Comparison of ENCODE assay signal across 22 mouse cellular contexts in genomic region chr10:9252120-9252940, GRCm38 (mm10).
DNase-seq lines count a peak whose midpoint lies in the region; ATAC-seq and TF ChIP-seq lines count a peak whose summit lies in the region.
"Had no signal": no experiment of that assay in that cellular context is flagged by ENCODE, and none has a peak within 500 bp of the region (broad histone marks: within the 10 kb centered on the region; RNA-seq: fewer than 3 reads in every experiment).

No protein-coding gene starts in this region.

- peak; percentile 62 for DNase-seq in forebrain, embryonic 14.5 days (ENCODE audit: low spot score)
- DNase-seq in forebrain, embryonic 10.5 days (ENCODE audit: extremely low spot score, low spot score): no peak
- DNase-seq in ES-CJ7 (ENCODE audit: low read depth, low spot score): peak; percentile 40
- peak; percentile 59 for DNase-seq in brain, embryonic 14.5 days (ENCODE audit: low read depth)
- DNase-seq in retina, postnatal 1 day: no peak
- DNase-seq in adipocyte (ENCODE audit: low spot score): no peak
- DNase-seq: adrenal gland, postnatal 10 days; cerebellum, adult 11 months; cerebellum, postnatal 10 days; gastrocnemius, adult 2 months; kidney, adult 9 months; kidney, postnatal 25 days; left cerebral cortex, postnatal 4 days; liver; thymus, postnatal 14 days had no signal

- no peak overlapping the region for H3K9ac ChIP-seq in forebrain, embryonic 14.5 days (ENCODE audit: low read length)
- no peak overlapping the region for H3K9ac ChIP-seq in midbrain, embryonic 13.5 days (replicated peaks)
- H3K9ac ChIP-seq in intestine, embryonic 16.5 days (ENCODE audit: low read depth, low read length): no peak overlapping the region
- H3K9ac ChIP-seq: embryonic facial prominence, embryonic 15.5 days; heart, embryonic 13.5 days had no signal

- no peak overlapping the region for H3K4me2 ChIP-seq in forebrain, embryonic 14.5 days (ENCODE audit: low read length)
- H3K4me2 ChIP-seq in midbrain, embryonic 13.5 days (replicated peaks): no peak overlapping the region
- no peak overlapping the region for H3K4me2 ChIP-seq in intestine, embryonic 16.5 days (ENCODE audit: low read depth, low read length)
- H3K4me2 ChIP-seq: embryonic facial prominence, embryonic 15.5 days; heart, embryonic 13.5 days had no signal

- H3K36me3 ChIP-seq in forebrain, embryonic 14.5 days (ENCODE audit: control insufficient read depth, insufficient read depth, low read length): no peaks in the 10 kb centered on the region
- H3K36me3 ChIP-seq in forebrain, embryonic 10.5 days (replicated peaks): no peaks in the 10 kb centered on the region
- H3K36me3 ChIP-seq in midbrain, embryonic 13.5 days: no peaks in the 10 kb centered on the region
- no peaks in the 10 kb centered on the region for H3K36me3 ChIP-seq in intestine, embryonic 16.5 days (ENCODE audit: control insufficient read depth, insufficient read depth, low read length)
- H3K36me3 ChIP-seq: embryonic facial prominence, embryonic 15.5 days; heart, embryonic 13.5 days had no signal

- H3K9me3 ChIP-seq in forebrain, embryonic 14.5 days (replicated peaks; ENCODE audit: control insufficient read depth, low read length): no peaks in the 10 kb centered on the region
- H3K9me3 ChIP-seq in forebrain, embryonic 10.5 days: no peaks in the 10 kb centered on the region
- no peaks in the 10 kb centered on the region for H3K9me3 ChIP-seq in midbrain, embryonic 13.5 days
- H3K9me3 ChIP-seq in intestine, embryonic 16.5 days (ENCODE audit: control insufficient read depth, low read length): no peaks in the 10 kb centered on the region
- H3K9me3 ChIP-seq: embryonic facial prominence, embryonic 15.5 days; heart, embryonic 13.5 days had no signal

- TF ChIP-seq CTCF in brain, embryonic 14.5 days (IDR thresholded peaks at IDR 0.05; ENCODE audit: borderline replicate concordance, extremely low read depth, insufficient read depth, insufficient read length): no peak

- peak; percentile 37 for ATAC-seq in forebrain, embryonic 14.5 days
- ATAC-seq in midbrain, embryonic 13.5 days: no peak
- no peak for ATAC-seq in intestine, embryonic 16.5 days
- ATAC-seq: lung, postnatal 0 days had no signal

- no peak overlapping the region for H3K4me3 ChIP-seq in forebrain, embryonic 14.5 days (ENCODE audit: low read depth, low read length)
- no peak overlapping the region for H3K4me3 ChIP-seq in forebrain, embryonic 10.5 days
- H3K4me3 ChIP-seq in midbrain, embryonic 13.5 days (replicated peaks): no peak overlapping the region
- no peak overlapping the region for H3K4me3 ChIP-seq in intestine, embryonic 16.5 days (ENCODE audit: low read length)
- H3K4me3 ChIP-seq: embryonic facial prominence, embryonic 15.5 days; gastrocnemius, adult 2 months; heart, embryonic 13.5 days; left cerebral cortex, adult 2 months had no signal

- H3K27me3 ChIP-seq in forebrain, embryonic 14.5 days (replicated peaks; ENCODE audit: control insufficient read depth, insufficient read depth, low read length): no peaks in the 10 kb centered on the region
- no peaks in the 10 kb centered on the region for H3K27me3 ChIP-seq in forebrain, embryonic 10.5 days (ENCODE audit: poor library complexity, severe bottlenecking)
- no peaks in the 10 kb centered on the region for H3K27me3 ChIP-seq in midbrain, embryonic 13.5 days
- H3K27me3 ChIP-seq in intestine, embryonic 16.5 days (replicated peaks; ENCODE audit: control insufficient read depth, insufficient read depth, low read length): no peaks in the 10 kb centered on the region
- H3K27me3 ChIP-seq: CH12.LX; embryonic facial prominence, embryonic 15.5 days; heart, embryonic 13.5 days had no signal

- WGBS in forebrain, embryonic 14.5 days: 34% methylated on average over 7 of the region's 7 CpGs
- WGBS in forebrain, embryonic 10.5 days: 53% methylated on average over 7 of the region's 7 CpGs
- WGBS in midbrain, embryonic 13.5 days: 32% methylated on average over 7 of the region's 7 CpGs
- 46% methylated on average over 7 of the region's 7 CpGs for WGBS in intestine, embryonic 16.5 days

- no peak for TF ChIP-seq POLR2A in brain, embryonic 14.5 days (IDR thresholded peaks at IDR 0.05; ENCODE audit: borderline replicate concordance, extremely low read depth, insufficient read depth, insufficient read length, poor library complexity, severe bottlenecking)

- peaks cover 7% of the 10 kb centered on the region for H3K4me1 ChIP-seq in forebrain, embryonic 14.5 days (ENCODE audit: control insufficient read depth, insufficient read depth, low read length)
- H3K4me1 ChIP-seq in forebrain, embryonic 10.5 days: peaks cover 19% of the 10 kb centered on the region
- peaks cover 14% of the 10 kb centered on the region for H3K4me1 ChIP-seq in midbrain, embryonic 13.5 days (replicated peaks)
- no peaks in the 10 kb centered on the region for H3K4me1 ChIP-seq in intestine, embryonic 16.5 days (ENCODE audit: control insufficient read depth, insufficient read depth, low read length)
- H3K4me1 ChIP-seq: embryonic facial prominence, embryonic 15.5 days; heart, embryonic 13.5 days had no signal

- H3K27ac ChIP-seq in forebrain, embryonic 14.5 days (ENCODE audit: low read depth, low read length): no peak overlapping the region
- no peak overlapping the region for H3K27ac ChIP-seq in forebrain, embryonic 10.5 days
- H3K27ac ChIP-seq in midbrain, embryonic 13.5 days: peak overlapping the region; percentile 52
- H3K27ac ChIP-seq in intestine, embryonic 16.5 days (ENCODE audit: low read length): no peak overlapping the region
- H3K27ac ChIP-seq: embryonic facial prominence, embryonic 15.5 days; gastrocnemius, adult 2 months; heart, embryonic 13.5 days; left cerebral cortex, adult 2 months had no signal

Comparison
In these comparisons a context has a peak if more than half of its experiments do, and no peak if none do; other contexts are left out.
1. DNase-seq: peak in forebrain, embryonic 14.5 days (single experiment), ES-CJ7 (single experiment) and brain, embryonic 14.5 days (single experiment); none in forebrain, embryonic 10.5 days (single experiment), retina, postnatal 1 day (single experiment) and adipocyte (single experiment).